ENCODE assay signal across 9 mouse cellular contexts in the genomic region with DNA sequence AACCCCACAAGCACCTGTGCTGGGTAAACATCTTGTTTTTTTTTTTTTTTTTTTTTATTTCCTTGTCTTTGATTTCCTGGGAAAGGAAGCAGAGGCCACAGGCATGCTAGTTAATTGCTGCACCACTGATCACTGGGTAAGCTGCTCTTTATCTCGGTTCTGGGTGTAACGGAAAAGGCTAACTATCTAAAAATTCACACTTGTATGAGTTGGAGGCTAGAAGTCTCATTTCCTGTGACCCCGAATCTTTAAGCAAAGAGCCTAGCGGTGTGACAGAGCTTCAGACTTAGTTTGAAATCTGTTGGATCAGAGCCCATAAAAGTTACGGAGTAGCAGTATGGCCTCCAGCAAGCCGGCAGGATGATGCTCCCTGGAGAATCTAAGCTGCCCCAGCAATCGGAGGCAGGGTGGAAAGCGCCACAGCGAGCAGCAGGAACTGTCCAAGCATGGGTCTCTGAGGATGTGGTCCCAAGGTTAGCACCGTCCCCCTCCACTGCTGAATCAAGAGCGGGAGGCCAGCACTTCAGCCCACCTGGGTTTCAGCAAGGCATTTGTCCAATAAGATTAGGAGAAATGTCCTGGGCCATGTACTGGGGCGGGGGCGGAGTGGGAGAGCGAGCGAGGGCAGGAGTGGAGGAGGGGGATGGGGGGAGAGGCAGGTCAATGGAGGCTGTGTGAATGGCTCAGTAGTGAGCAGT. TPM values are rescaled to one million over a fixed set of nuclear protein-coding genes. Genes with fewer than 3 reads are reported as not detected.
DNase-seq lines count a peak whose midpoint lies in the region; ATAC-seq and TF ChIP-seq lines count a peak whose summit lies in the region.
"Had no signal": no experiment of that assay in that cellular context is flagged by ENCODE, and none has a peak within 500 bp of the region (broad histone marks: within the 10 kb centered on the region; RNA-seq: fewer than 3 reads in every experiment).

No protein-coding gene starts in this region.

- no peaks in the 10 kb centered on the region for H3K9me3 ChIP-seq in kidney, embryonic 15.5 days (replicated peaks)
- H3K9me3 ChIP-seq in embryonic facial prominence, embryonic 11.5 days (replicated peaks; ENCODE audit: control insufficient read depth, low read length), result no peaks in the 10 kb centered on the region
- no peaks in the 10 kb centered on the region for H3K9me3 ChIP-seq in hindbrain, embryonic 11.5 days (ENCODE audit: control insufficient read depth, low read length)
- no peaks in the 10 kb centered on the region for H3K9me3 ChIP-seq in liver, postnatal 0 days (ENCODE audit: low read length)

- H3K27me3 ChIP-seq in kidney, embryonic 15.5 days, result no peaks in the 10 kb centered on the region
- no peaks in the 10 kb centered on the region for H3K27me3 ChIP-seq in embryonic facial prominence, embryonic 11.5 days (ENCODE audit: control insufficient read depth, insufficient read depth, low read length)
- H3K27me3 ChIP-seq in hindbrain, embryonic 11.5 days (ENCODE audit: control insufficient read depth, insufficient read depth, low read length), result no peaks in the 10 kb centered on the region
- H3K27me3 ChIP-seq in liver, postnatal 0 days (ENCODE audit: insufficient read depth, low read length), result no peaks in the 10 kb centered on the region

- H3K4me3 ChIP-seq in kidney, embryonic 15.5 days (replicated peaks), result peak overlapping the region; percentile 38
- peak overlapping the region; percentile 21; the same call in 1 of the 2 replicates for H3K4me3 ChIP-seq in embryonic facial prominence, embryonic 11.5 days (ENCODE audit: low read depth, low read length)
- H3K4me3 ChIP-seq in hindbrain, embryonic 11.5 days (ENCODE audit: low read depth, low read length), result no peak overlapping the region
- peak overlapping the region; percentile 27 for H3K4me3 ChIP-seq in liver, postnatal 0 days (ENCODE audit: low read depth, low read length)

- 4% methylated on average over 15 of the region's 15 CpGs for WGBS in kidney, embryonic 15.5 days
- 7% methylated on average over 15 of the region's 15 CpGs for WGBS in embryonic facial prominence, embryonic 11.5 days
- WGBS in hindbrain, embryonic 11.5 days, result 15% methylated on average over 15 of the region's 15 CpGs
- WGBS in liver, postnatal 0 days (ENCODE audit: insufficient replicate concordance), result 25% methylated on average over 15 of the region's 15 CpGs

- no peak for DNase-seq in kidney, adult 11 months
- peak; percentile 58 for DNase-seq in embryonic facial prominence, embryonic 11.5 days (ENCODE audit: low spot score)
- DNase-seq in hindbrain, embryonic 11.5 days (ENCODE audit: low spot score), result peak; percentile 30
- no peak for DNase-seq in liver, postnatal 0 days
- no peak for DNase-seq in urinary bladder, postnatal 14 days (ENCODE audit: low spot score)
- DNase-seq in thymus, postnatal 14 days, result no peak
- DNase-seq in urinary bladder, adult 18-20 months (ENCODE audit: low spot score in 2 of 2), result no peak

- H3K36me3 ChIP-seq in kidney, embryonic 15.5 days, result 0 out of 2 replicates have a peak, but pooled peaks cover 2% of the 10 kb centered on the region
- H3K36me3 ChIP-seq in embryonic facial prominence, embryonic 11.5 days (replicated peaks; ENCODE audit: control insufficient read depth, insufficient read depth, low read depth, low read length), result no peaks in the 10 kb centered on the region
- H3K36me3 ChIP-seq in hindbrain, embryonic 11.5 days (ENCODE audit: control insufficient read depth, insufficient read depth, low read length), result no peaks in the 10 kb centered on the region
- no peaks in the 10 kb centered on the region; the same call in 1 of the 2 replicates for H3K36me3 ChIP-seq in liver, postnatal 0 days (replicated peaks; ENCODE audit: insufficient read depth, low read length)

- TF ChIP-seq CTCF in liver, postnatal 0 days (IDR thresholded peaks at IDR 0.05; ENCODE audit: low read depth), result no peak

- no peak for TF ChIP-seq EP300 in liver, postnatal 0 days (IDR thresholded peaks at IDR 0.05; ENCODE audit: low read depth)

- H3K9ac ChIP-seq in kidney, embryonic 15.5 days, result peak overlapping the region; percentile 19
- peak overlapping the region; percentile 59 for H3K9ac ChIP-seq in embryonic facial prominence, embryonic 11.5 days (replicated peaks; ENCODE audit: low read length)
- H3K9ac ChIP-seq in hindbrain, embryonic 11.5 days (ENCODE audit: low read depth, low read length), result no peak overlapping the region; the same call in 1 of the 2 replicates
- H3K9ac ChIP-seq in liver, postnatal 0 days (replicated peaks), result 0 out of 2 replicates have a peak overlapping the region, but pooled peaks have one; percentile 34

- peak; percentile 68 for ATAC-seq in kidney, embryonic 15.5 days (replicated peaks; ENCODE audit: low FRiP score)
- ATAC-seq in embryonic facial prominence, embryonic 11.5 days (replicated peaks; ENCODE audit: insufficient number of reproducible peaks, low FRiP score, low TSS enrichment, low read depth), result peak; percentile 53; the same call in 1 of the 2 replicates
- ATAC-seq in hindbrain, embryonic 11.5 days (ENCODE audit: low FRiP score), result no peak
- ATAC-seq in liver, postnatal 0 days, result peak; percentile 23; the same call in 1 of the 2 replicates

- H3K27ac ChIP-seq in kidney, embryonic 15.5 days, result peak overlapping the region; percentile 84
- H3K27ac ChIP-seq in embryonic facial prominence, embryonic 11.5 days (replicated peaks; ENCODE audit: low read depth, low read length), result no peak overlapping the region
- H3K27ac ChIP-seq in hindbrain, embryonic 11.5 days (ENCODE audit: low read depth, low read length), result no peak overlapping the region
- H3K27ac ChIP-seq in liver, postnatal 0 days (ENCODE audit: low read depth), result peak overlapping the region; percentile 34; the same call in 1 of the 2 replicates
- H3K27ac ChIP-seq: macrophage had no signal

- peaks cover 16% of the 10 kb centered on the region for H3K4me1 ChIP-seq in kidney, embryonic 15.5 days
- H3K4me1 ChIP-seq in embryonic facial prominence, embryonic 11.5 days (ENCODE audit: control insufficient read depth, insufficient read depth, low read length), result no peaks in the 10 kb centered on the region
- no peaks in the 10 kb centered on the region for H3K4me1 ChIP-seq in hindbrain, embryonic 11.5 days (replicated peaks; ENCODE audit: control insufficient read depth, insufficient read depth, low read length)
- peaks cover 10% of the 10 kb centered on the region for H3K4me1 ChIP-seq in liver, postnatal 0 days (ENCODE audit: insufficient read depth)

- peak overlapping the region; percentile 61 for H3K4me2 ChIP-seq in kidney, embryonic 15.5 days
- peak overlapping the region; percentile 47 for H3K4me2 ChIP-seq in embryonic facial prominence, embryonic 11.5 days (ENCODE audit: low read depth, low read length)
- H3K4me2 ChIP-seq in hindbrain, embryonic 11.5 days (replicated peaks; ENCODE audit: low read depth, low read length), result peak overlapping the region; percentile 22
- peak overlapping the region; percentile 58 for H3K4me2 ChIP-seq in liver, postnatal 0 days (ENCODE audit: low read depth, low read length)

RNA-seq across cellular contexts. Expression of gene Neu1, which starts 10.4 kb away (rescaled TPM):
- 33.7 and 37.0 TPM in 2 replicates for polyA plus RNA-seq in kidney, embryonic 15.5 days (2015; fragmentation: Nextera tagmentation; extraction: Ambion mirVana)
- 10.9 and 13.1 TPM in 2 replicates for polyA plus RNA-seq in embryonic facial prominence, embryonic 11.5 days (2014; fragmentation: Nextera tagmentation; extraction: Ambion mirVana)
- polyA plus RNA-seq in hindbrain, embryonic 11.5 days (2014; fragmentation: Nextera tagmentation; extraction: Ambion mirVana), result 12.9 and 14.5 TPM in 2 replicates
- 35.6 and 40.3 TPM in 2 replicates for polyA plus RNA-seq in liver, postnatal 0 days (2015; fragmentation: Nextera tagmentation; extraction: Ambion mirVana)

RNA-seq across cellular contexts. Expression of gene Hspa1b, which starts 17.5 kb away (rescaled TPM):
- polyA plus RNA-seq in kidney, embryonic 15.5 days (2015; fragmentation: Nextera tagmentation; extraction: Ambion mirVana), result 0.49 and 0.53 TPM in 2 replicates
- polyA plus RNA-seq in embryonic facial prominence, embryonic 11.5 days (2014; fragmentation: Nextera tagmentation; extraction: Ambion mirVana), result 0.21 and 0.49 TPM in 2 replicates
- polyA plus RNA-seq in hindbrain, embryonic 11.5 days (2014; fragmentation: Nextera tagmentation; extraction: Ambion mirVana), result 0.15 TPM in 1 of 2 replicates, not detected in the other
- 0.06 and 0.12 TPM in 2 replicates for polyA plus RNA-seq in liver, postnatal 0 days (2015; fragmentation: Nextera tagmentation; extraction: Ambion mirVana)

RNA-seq across cellular contexts. Expression of gene Slc44a4, which starts 27.2 kb away (rescaled TPM):
- 12.4 and 13.0 TPM in 2 replicates for polyA plus RNA-seq in kidney, embryonic 15.5 days (2015; fragmentation: Nextera tagmentation; extraction: Ambion mirVana)
- 0.08 and 0.11 TPM in 2 replicates for polyA plus RNA-seq in embryonic facial prominence, embryonic 11.5 days (2014; fragmentation: Nextera tagmentation; extraction: Ambion mirVana)
- polyA plus RNA-seq in hindbrain, embryonic 11.5 days (2014; fragmentation: Nextera tagmentation; extraction: Ambion mirVana), result 0.12 and 0.29 TPM in 2 replicates
- 3.5 and 3.6 TPM in 2 replicates for polyA plus RNA-seq in liver, postnatal 0 days (2015; fragmentation: Nextera tagmentation; extraction: Ambion mirVana)
- polyA plus RNA-seq: macrophage had no signal

RNA-seq across cellular contexts. Expression of gene Gm20481, which starts 28.2 kb away (rescaled TPM):
- polyA plus RNA-seq in kidney, embryonic 15.5 days (2015; fragmentation: Nextera tagmentation; extraction: Ambion mirVana), result not detected in 2 replicates
- not detected in 2 replicates for polyA plus RNA-seq in embryonic facial prominence, embryonic 11.5 days (2014; fragmentation: Nextera tagmentation; extraction: Ambion mirVana)
- polyA plus RNA-seq in hindbrain, embryonic 11.5 days (2014; fragmentation: Nextera tagmentation; extraction: Ambion mirVana), result 0.49 TPM in 1 of 2 replicates, not detected in the other
- 0.28 TPM in 1 of 2 replicates, not detected in the other for polyA plus RNA-seq in liver, postnatal 0 days (2015; fragmentation: Nextera tagmentation; extraction: Ambion mirVana)
- polyA plus RNA-seq: macrophage had no signal

RNA-seq across cellular contexts. Expression of gene Hspa1a, which starts 30.5 kb away (rescaled TPM):
- polyA plus RNA-seq in kidney, embryonic 15.5 days (2015; fragmentation: Nextera tagmentation; extraction: Ambion mirVana), result 7.8 and 8.4 TPM in 2 replicates
- 1.7 and 1.8 TPM in 2 replicates for polyA plus RNA-seq in embryonic facial prominence, embryonic 11.5 days (2014; fragmentation: Nextera tagmentation; extraction: Ambion mirVana)
- 0.93 and 1.4 TPM in 2 replicates for polyA plus RNA-seq in hindbrain, embryonic 11.5 days (2014; fragmentation: Nextera tagmentation; extraction: Ambion mirVana)
- polyA plus RNA-seq in liver, postnatal 0 days (2015; fragmentation: Nextera tagmentation; extraction: Ambion mirVana), result 0.46 and 0.59 TPM in 2 replicates

Comparison
In these comparisons a context has a peak if more than half of its experiments do, and no peak if none do; other contexts are left out.
1. H3K27ac ChIP-seq: peak in kidney, embryonic 15.5 days (single experiment) and liver, postnatal 0 days (single experiment); none in embryonic facial prominence, embryonic 11.5 days (single experiment) and hindbrain, embryonic 11.5 days (single experiment).
2. DNase-seq: peak in embryonic facial prominence, embryonic 11.5 days (single experiment) and hindbrain, embryonic 11.5 days (single experiment); none in kidney, adult 11 months (single experiment), liver, postnatal 0 days (single experiment), urinary bladder, postnatal 14 days (single experiment), thymus, postnatal 14 days (single experiment) and urinary bladder, adult 18-20 months (0 of 2).
3. Peak in every context shown above with its lines, with median percentiles within 50 percentile points of each other: H3K4me2 ChIP-seq.